Mouse (Mus musculus) cortical plate, adult 2 months (tissue): Measurements from ENCODE around the gene Abhd17c.
"Not testable (repeated sequence)": the region's sequence is repeated elsewhere in the genome, so short reads cannot be mapped to it uniquely, and the experiment has no call there.

Experiments
- CTCF ChIP-seq: fragments of 200-500 bp; IDR thresholded peaks from 2 replicates; pipeline ENCODE4 v1.5.1; 2011; ENCODE audit warnings: mild to moderate bottlenecking, control low read depth, low read length; ENCODE audit not compliant: insufficient read depth; ENCODE audit errors: extremely low read depth
- POLR2A ChIP-seq: fragments of 200-500 bp; IDR thresholded peaks from 2 replicates; pipeline ENCODE4 v1.6.1; 2011; ENCODE audit warnings: mild to moderate bottlenecking, low read length, control low read depth; ENCODE audit not compliant: insufficient read depth; ENCODE audit errors: extremely low read depth

- not testable (repeated sequence) for TF ChIP-seq CTCF, POLR2A
Observed at GRCm38 (mm10) chr7:84178809-84179208, 27.1 kb upstream of the Abhd17c start.
